Mouse (Mus musculus): Measurements from ENCODE around the gene Slc25a53. TPM values are rescaled to one million over a fixed set of nuclear protein-coding genes. Genes with fewer than 3 reads are reported as not detected.
A peak's percentile ranks its signal among the peaks of the same experiment; 100 is the strongest.

Slc25a53 gene
- 18.1 and 20.9 TPM in 2 replicates for polyA plus RNA-seq (2014; fragmentation: Nextera tagmentation; extraction: Ambion mirVana)

DNA sequence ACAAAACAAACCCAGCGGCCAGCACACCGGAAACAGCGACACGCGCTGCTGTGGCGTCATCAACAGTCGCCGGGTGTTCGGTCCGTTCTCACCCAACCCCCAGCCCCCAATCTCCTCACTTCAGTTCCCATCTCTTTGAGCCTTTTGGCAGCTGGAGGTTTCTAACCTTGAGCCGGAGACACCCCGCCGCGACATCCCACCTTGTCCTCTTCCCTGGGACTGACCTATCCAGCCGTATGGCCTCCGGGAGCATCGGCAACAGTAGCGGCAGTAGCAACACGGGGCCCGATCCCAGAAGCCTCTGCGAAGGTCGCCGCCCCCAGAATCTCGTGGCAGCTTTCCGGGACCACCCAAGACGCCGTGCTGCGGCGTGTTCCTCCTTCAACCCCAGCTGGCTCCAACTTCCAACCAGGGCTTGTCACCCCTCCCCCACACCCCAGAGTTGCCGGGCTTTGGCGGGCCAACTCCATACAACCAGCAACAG, at the start of gene Slc25a53:
Gene Slc25a53, minus strand, starts transcription at position 303 of the 484 bp plus-strand sequence.
- Histone ChIP-seq H3K4me2 (ENCODE audit: low read length) (peak within 1 kb of the TSS; percentile 60), H3K4me1 (ENCODE audit: control insufficient read depth, insufficient read depth, low read length) (no peaks in the 10 kb centered on the region), H3K9me3 (replicated peaks; ENCODE audit: control insufficient read depth, low read length) (no peaks in the 10 kb centered on the region), H3K27me3 (replicated peaks; ENCODE audit: control insufficient read depth, insufficient read depth, low read length) (no peaks in the 10 kb centered on the region), H3K4me3 (ENCODE audit: low read depth, low read length) (peak within 1 kb of the TSS; percentile 46), H3K27ac (ENCODE audit: low read depth, low read length) (peak within 1 kb of the TSS; percentile 76), H3K36me3 (ENCODE audit: control insufficient read depth, insufficient read depth, low read length) (no peaks in the 10 kb centered on the region), H3K9ac (ENCODE audit: low read length) (peak within 1 kb of the TSS; percentile 68)
- 37% methylated on average over 31 of the region's 31 CpGs for WGBS
- DNase-seq (ENCODE audit: low spot score) (peak; percentile 88), ATAC-seq (peak; percentile 96)

DNA sequence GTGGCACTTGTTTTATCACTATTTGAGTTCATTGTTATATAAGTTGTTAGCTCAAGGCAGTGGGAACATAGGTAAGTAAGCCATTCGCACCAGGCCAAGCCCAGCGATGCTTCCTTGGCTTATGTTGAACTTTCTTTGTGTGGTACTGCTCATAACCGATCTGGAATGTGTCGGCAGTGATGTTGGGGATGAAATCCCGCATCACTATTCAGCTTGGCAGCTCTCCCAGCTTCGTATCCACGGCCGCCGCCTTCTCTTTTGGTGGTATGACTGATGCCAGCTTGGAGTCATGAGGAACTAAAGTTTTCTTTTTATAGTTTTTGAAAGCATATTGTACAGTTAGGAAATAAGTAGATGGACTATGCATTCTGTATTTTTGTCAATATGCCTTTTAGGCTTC, 25.1 kb upstream of the Slc25a53 start:
- Histone ChIP-seq H3K36me3 (ENCODE audit: control insufficient read depth, insufficient read depth, low read length) (no peaks in the 10 kb centered on the region), H3K9me3 (replicated peaks; ENCODE audit: control insufficient read depth, low read length) (no peaks in the 10 kb centered on the region), H3K9ac (ENCODE audit: low read length) (no peak overlapping the region), H3K4me3 (ENCODE audit: low read depth, low read length) (no peak overlapping the region), H3K27ac (ENCODE audit: low read depth, low read length) (no peak overlapping the region), H3K27me3 (replicated peaks; ENCODE audit: control insufficient read depth, insufficient read depth, low read length) (no peaks in the 10 kb centered on the region), H3K4me1 (ENCODE audit: control insufficient read depth, insufficient read depth, low read length) (no peaks in the 10 kb centered on the region), H3K4me2 (ENCODE audit: low read length) (no peak overlapping the region)
- DNase-seq (ENCODE audit: low spot score) (peak; percentile 10), ATAC-seq (no peak)
- 71% methylated on average over 9 of the region's 9 CpGs for WGBS

DNA sequence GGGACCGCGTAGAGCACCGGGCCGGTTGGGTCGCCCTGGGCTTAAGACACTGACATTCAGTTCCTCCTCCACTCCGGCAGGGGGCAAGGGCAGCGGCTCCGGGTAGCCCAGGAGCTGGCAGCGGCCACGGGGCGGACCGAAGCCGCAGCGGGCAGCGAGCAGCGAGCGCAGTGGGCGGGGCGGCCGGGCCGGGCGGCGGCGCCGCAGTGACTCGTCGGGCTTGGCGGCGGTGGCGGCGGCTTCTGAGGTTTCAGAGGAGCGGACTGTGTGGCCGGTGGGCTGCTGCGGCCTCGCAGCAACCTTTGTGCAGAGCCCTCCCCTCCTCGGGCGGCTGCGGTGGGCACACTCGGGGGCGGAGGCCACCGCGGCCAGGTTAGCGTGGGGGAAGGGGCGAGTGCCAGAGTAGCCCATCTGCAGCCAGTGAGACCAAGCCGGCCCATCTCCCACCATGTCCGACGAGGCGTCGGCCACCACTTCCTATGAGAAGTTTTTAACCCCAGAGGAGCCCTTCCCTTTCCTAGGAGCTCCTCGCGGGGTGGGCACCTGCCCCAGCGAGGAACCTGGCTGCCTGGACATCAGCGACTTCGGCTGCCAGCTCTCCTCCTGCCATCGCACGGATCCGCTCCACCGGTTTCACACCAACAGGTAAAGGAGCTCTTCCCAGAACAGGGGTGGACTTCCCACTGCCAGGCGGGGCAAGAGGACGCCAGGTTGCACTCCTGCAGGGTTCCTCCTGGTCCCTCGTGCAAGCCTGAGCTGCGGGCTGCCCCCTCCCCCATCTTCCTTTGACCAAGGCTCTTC, 11.5 kb upstream of the Slc25a53 start, which contains the start of gene Fam199x:
Gene Fam199x, plus strand, starts transcription at position 170 of the 801 bp plus-strand sequence.
- Histone ChIP-seq H3K36me3 (ENCODE audit: control insufficient read depth, insufficient read depth, low read length) (no peaks in the 10 kb centered on the region), H3K9ac (ENCODE audit: low read length) (peak within 1 kb of the TSS; percentile 77), H3K4me3 (ENCODE audit: low read depth, low read length) (peak within 1 kb of the TSS; percentile 56), H3K27ac (ENCODE audit: low read depth, low read length) (no peak within 1 kb of the TSS), H3K27me3 (replicated peaks; ENCODE audit: control insufficient read depth, insufficient read depth, low read length) (no peaks in the 10 kb centered on the region), H3K4me2 (ENCODE audit: low read length) (peak within 1 kb of the TSS; percentile 58), H3K4me1 (ENCODE audit: control insufficient read depth, insufficient read depth, low read length) (no peaks in the 10 kb centered on the region), H3K9me3 (replicated peaks; ENCODE audit: control insufficient read depth, low read length) (no peaks in the 10 kb centered on the region)
- ATAC-seq = peak; percentile 96
- peak; percentile 71 for DNase-seq (ENCODE audit: low spot score)
- 36% methylated on average over 52 of the region's 62 CpGs for WGBS

DNA sequence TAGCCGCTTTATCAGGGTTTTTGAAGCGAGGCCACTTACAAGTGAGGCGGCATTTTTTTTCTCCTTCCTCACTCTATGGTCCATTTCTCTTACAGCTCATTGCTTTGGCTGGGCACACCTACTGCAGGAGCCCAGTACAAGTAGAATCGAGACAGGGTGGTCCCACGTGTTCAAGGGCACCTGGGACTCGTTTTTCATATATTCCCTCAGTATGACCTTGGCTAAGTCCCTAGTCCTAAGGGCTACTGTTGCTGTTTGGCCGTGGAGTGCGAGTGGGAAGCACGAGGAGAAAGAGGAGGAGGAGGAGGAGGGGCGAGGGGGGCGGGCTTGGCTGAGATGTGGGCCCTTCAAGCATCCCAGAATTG, 10.9 kb upstream of the Slc25a53 start:
- no peaks in the 10 kb centered on the region for H3K9me3 ChIP-seq (replicated peaks; ENCODE audit: control insufficient read depth, low read length)
- H3K4me1 ChIP-seq (ENCODE audit: control insufficient read depth, insufficient read depth, low read length) = no peaks in the 10 kb centered on the region
- DNase-seq (ENCODE audit: low spot score) = peak; percentile 15
- no peaks in the 10 kb centered on the region for H3K27me3 ChIP-seq (replicated peaks; ENCODE audit: control insufficient read depth, insufficient read depth, low read length)
- 34% methylated on average over 11 of the region's 11 CpGs for WGBS
- H3K4me3 ChIP-seq (ENCODE audit: low read depth, low read length) = peak overlapping the region; percentile 56
- no peak overlapping the region for H3K27ac ChIP-seq (ENCODE audit: low read depth, low read length)
- no peaks in the 10 kb centered on the region for H3K36me3 ChIP-seq (ENCODE audit: control insufficient read depth, insufficient read depth, low read length)
- H3K9ac ChIP-seq (ENCODE audit: low read length) = peak overlapping the region; percentile 77
- peak; percentile 69; the same call in 1 of the 2 replicates for ATAC-seq
- H3K4me2 ChIP-seq (ENCODE audit: low read length) = peak overlapping the region; percentile 58

DNA sequence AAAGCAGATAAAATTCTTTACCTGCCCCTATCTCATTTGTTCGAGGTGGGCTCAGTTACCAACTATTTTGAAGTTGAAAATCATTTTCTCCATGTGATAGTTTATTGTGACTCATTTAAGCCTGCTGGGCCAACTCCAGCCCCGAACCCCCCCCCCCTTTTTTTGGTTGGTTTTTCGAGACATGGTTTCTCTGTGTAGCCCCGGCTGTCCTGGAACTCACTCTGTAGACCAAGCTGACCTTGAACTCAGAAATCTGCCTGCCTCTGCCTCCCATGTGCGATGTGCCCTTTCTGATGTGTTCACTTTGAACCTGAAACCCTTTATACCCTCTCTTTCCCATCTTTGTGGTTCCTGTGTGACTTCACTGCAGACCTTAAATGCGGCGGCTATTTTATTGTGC, 400 bp upstream of the Slc25a53 start:
- H3K9me3 ChIP-seq (replicated peaks; ENCODE audit: control insufficient read depth, low read length) = no peaks in the 10 kb centered on the region
- no peak overlapping the region; the same call in 1 of the 2 replicates for H3K27ac ChIP-seq (ENCODE audit: low read depth, low read length)
- H3K4me2 ChIP-seq (ENCODE audit: low read length) = peak overlapping the region; percentile 44
- no peaks in the 10 kb centered on the region for H3K27me3 ChIP-seq (replicated peaks; ENCODE audit: control insufficient read depth, insufficient read depth, low read length)
- DNase-seq (ENCODE audit: low spot score) (no peak), ATAC-seq (peak; percentile 28)
- no peaks in the 10 kb centered on the region for H3K36me3 ChIP-seq (ENCODE audit: control insufficient read depth, insufficient read depth, low read length)
- WGBS = 58% methylated on average over 7 of the region's 7 CpGs
- peak overlapping the region; percentile 46 for H3K4me3 ChIP-seq (ENCODE audit: low read depth, low read length)
- no peak overlapping the region for H3K9ac ChIP-seq (ENCODE audit: low read length)
- no peaks in the 10 kb centered on the region for H3K4me1 ChIP-seq (ENCODE audit: control insufficient read depth, insufficient read depth, low read length)

DNA sequence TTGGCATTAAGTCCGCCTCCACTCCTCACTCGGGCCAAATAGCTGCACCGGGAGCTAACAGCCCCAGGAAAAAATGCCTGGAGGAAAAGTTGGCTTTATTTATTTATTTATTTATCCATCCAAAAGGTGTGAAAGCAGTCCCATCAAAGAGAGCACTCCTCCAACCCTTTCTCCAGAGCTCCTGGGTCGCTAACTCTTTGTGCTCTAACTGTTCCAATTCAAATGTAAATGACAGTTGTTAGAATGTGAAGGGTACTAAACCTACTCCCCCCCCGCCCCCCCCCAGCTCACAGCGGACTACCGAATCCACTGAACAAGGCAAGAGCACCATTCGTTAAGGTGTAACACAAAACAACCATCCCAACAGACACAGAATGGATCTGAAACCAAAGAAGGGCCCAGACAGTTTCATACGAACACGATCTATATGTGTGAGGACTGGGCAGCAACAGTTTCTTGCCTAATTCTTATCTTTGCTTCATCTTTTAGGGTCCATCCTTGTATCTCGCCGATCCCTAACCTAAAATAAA, 567 bp downstream of the Slc25a53 start:
- H3K36me3 ChIP-seq (ENCODE audit: control insufficient read depth, insufficient read depth, low read length) = no peaks in the 10 kb centered on the region
- H3K4me3 ChIP-seq (ENCODE audit: low read depth, low read length) = peak overlapping the region; percentile 46
- no peaks in the 10 kb centered on the region for H3K4me1 ChIP-seq (ENCODE audit: control insufficient read depth, insufficient read depth, low read length)
- whole genome bisulfite sequencing = 32% methylated on average over 12 of the region's 12 CpGs
- peak; percentile 8; the same call in 1 of the 2 replicates for ATAC-seq
- peak overlapping the region; percentile 68 for H3K9ac ChIP-seq (ENCODE audit: low read length)
- no peaks in the 10 kb centered on the region for H3K9me3 ChIP-seq (replicated peaks; ENCODE audit: control insufficient read depth, low read length)
- peak overlapping the region; percentile 76; the same call in 1 of the 2 replicates for H3K27ac ChIP-seq (ENCODE audit: low read depth, low read length)
- DNase-seq (ENCODE audit: low spot score) = no peak
- peak overlapping the region; percentile 60 for H3K4me2 ChIP-seq (ENCODE audit: low read length)
- no peaks in the 10 kb centered on the region for H3K27me3 ChIP-seq (replicated peaks; ENCODE audit: control insufficient read depth, insufficient read depth, low read length)

DNA sequence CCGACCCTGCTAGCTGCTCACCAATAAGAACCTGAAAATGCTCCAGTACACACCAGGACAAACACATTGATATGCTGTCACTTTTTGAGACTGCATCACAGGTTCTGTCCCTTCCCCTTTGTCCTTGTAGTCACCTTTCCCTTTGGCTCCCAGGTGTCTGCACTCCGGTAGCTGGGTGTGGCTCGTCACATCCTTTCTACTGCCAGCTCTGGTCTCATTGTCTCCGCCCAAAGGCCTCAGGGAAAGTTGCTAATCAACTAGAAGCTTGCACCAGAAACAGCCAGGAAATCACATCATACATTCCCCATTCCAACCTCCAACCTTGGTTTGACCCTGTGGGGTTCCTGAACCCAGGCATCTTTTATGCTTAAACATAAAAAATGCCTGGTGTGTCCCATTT, 3.8 kb downstream of the Slc25a53 start:
- ATAC-seq (no peak), DNase-seq (ENCODE audit: low spot score) (no peak)
- Histone ChIP-seq H3K9ac (ENCODE audit: low read length) (no peak overlapping the region), H3K27me3 (replicated peaks; ENCODE audit: control insufficient read depth, insufficient read depth, low read length) (no peaks in the 10 kb centered on the region), H3K4me1 (ENCODE audit: control insufficient read depth, insufficient read depth, low read length) (no peaks in the 10 kb centered on the region), H3K4me3 (ENCODE audit: low read depth, low read length) (no peak overlapping the region), H3K9me3 (replicated peaks; ENCODE audit: control insufficient read depth, low read length) (no peaks in the 10 kb centered on the region), H3K27ac (ENCODE audit: low read depth, low read length) (no peak overlapping the region), H3K4me2 (ENCODE audit: low read length) (no peak overlapping the region), H3K36me3 (ENCODE audit: control insufficient read depth, insufficient read depth, low read length) (no peaks in the 10 kb centered on the region)
- WGBS = 73% methylated on average over 4 of the region's 4 CpGs

DNA sequence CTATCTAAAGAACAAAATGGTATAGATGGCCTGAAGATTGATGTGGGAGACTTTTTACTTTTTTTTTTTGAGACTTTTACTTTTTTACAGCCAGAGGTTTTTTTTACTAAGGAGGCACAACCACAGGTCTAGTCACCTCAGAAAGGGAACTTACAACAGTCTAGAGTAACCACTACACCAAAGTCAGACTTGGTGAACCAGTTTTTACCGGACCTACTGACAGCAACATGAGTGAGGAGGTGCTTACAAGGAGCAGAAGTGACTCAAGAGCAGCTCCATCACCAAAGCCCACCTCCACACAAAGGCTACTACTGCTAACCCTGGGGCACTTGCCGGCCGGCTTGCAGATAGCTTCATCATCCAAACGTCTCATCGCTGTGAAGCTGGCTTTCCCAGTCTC, 6.4 kb downstream of the Slc25a53 start:
- H3K36me3 ChIP-seq (ENCODE audit: control insufficient read depth, insufficient read depth, low read length) = no peaks in the 10 kb centered on the region
- H3K27me3 ChIP-seq (replicated peaks; ENCODE audit: control insufficient read depth, insufficient read depth, low read length) = no peaks in the 10 kb centered on the region
- H3K4me1 ChIP-seq (ENCODE audit: control insufficient read depth, insufficient read depth, low read length) = no peaks in the 10 kb centered on the region
- no peak overlapping the region for H3K9ac ChIP-seq (ENCODE audit: low read length)
- no peak overlapping the region for H3K4me3 ChIP-seq (ENCODE audit: low read depth, low read length)
- no peak for ATAC-seq
- H3K4me2 ChIP-seq (ENCODE audit: low read length) = no peak overlapping the region
- no peaks in the 10 kb centered on the region for H3K9me3 ChIP-seq (replicated peaks; ENCODE audit: control insufficient read depth, low read length)
- H3K27ac ChIP-seq (ENCODE audit: low read depth, low read length) = no peak overlapping the region
- WGBS = 92% methylated on average over 5 of the region's 5 CpGs
- no peak for DNase-seq (ENCODE audit: low spot score)

DNA sequence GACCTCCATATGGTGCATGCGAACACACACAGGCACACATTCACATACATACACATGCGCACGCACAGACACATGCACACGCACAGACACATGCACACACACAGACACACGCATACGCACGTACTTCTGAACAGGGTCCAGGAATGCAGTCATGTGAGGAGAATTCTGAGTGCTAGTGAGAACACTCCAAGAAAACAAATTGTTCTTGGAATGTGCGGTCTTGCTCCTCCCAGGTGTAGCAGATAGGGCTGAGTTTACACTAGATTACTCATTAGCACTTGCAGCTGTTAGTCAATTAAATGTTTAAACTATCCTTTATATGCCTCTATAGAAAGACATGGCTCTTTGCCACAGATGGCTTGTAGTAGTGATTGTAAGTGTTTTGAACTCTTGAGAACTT, 7.2 kb downstream of the Slc25a53 start:
- DNase-seq (ENCODE audit: low spot score) = no peak
- 94% methylated on average over 8 of the region's 8 CpGs for WGBS
- H3K27me3 ChIP-seq (replicated peaks; ENCODE audit: control insufficient read depth, insufficient read depth, low read length) = no peaks in the 10 kb centered on the region
- H3K4me2 ChIP-seq (ENCODE audit: low read length) = no peak overlapping the region
- H3K4me1 ChIP-seq (ENCODE audit: control insufficient read depth, insufficient read depth, low read length) = no peaks in the 10 kb centered on the region
- no peaks in the 10 kb centered on the region for H3K36me3 ChIP-seq (ENCODE audit: control insufficient read depth, insufficient read depth, low read length)
- ATAC-seq = no peak
- no peak overlapping the region for H3K9ac ChIP-seq (ENCODE audit: low read length)
- no peaks in the 10 kb centered on the region for H3K9me3 ChIP-seq (replicated peaks; ENCODE audit: control insufficient read depth, low read length)
- H3K27ac ChIP-seq (ENCODE audit: low read depth, low read length) = no peak overlapping the region
- H3K4me3 ChIP-seq (ENCODE audit: low read depth, low read length) = no peak overlapping the region
